Mouse (Mus musculus) gastrocnemius, adult 2 months (tissue): Measurements from ENCODE around the gene Ehmt1. TPM values are rescaled to one million over a fixed set of nuclear protein-coding genes. Genes with fewer than 3 reads are reported as not detected.

Source experiments
- DNase-seq: peaks from one replicate; pipeline ENCODE4 v3.0.0; 2022
- H3K27ac ChIP-seq: fragments of 200-600 bp; 2 replicates; pipeline ENCODE4 v1.8.1; 2022; ENCODE audit warnings: mild to moderate bottlenecking
- H3K4me3 ChIP-seq: fragments of 200-600 bp; 2 replicates; pipeline ENCODE4 v1.8.1; 2022; ENCODE audit warnings: mild to moderate bottlenecking, moderate library complexity
- CTCF ChIP-seq: fragments of 200-600 bp; IDR thresholded peaks from 2 replicates; pipeline ENCODE4 v1.8.1; 2022; ENCODE audit warnings: antibody characterized with exemption, mild to moderate bottlenecking, moderate library complexity
- intact Hi-C: fragments of 180-260 bp; cut with DNase I; formaldehyde crosslinking; loops from one replicate; pipeline ENCODE4 v1.15.1; 2025
- total RNA-seq, 2 experiments: library from RNA; stranded (reverse); gene quantifications; 2 replicates each; pipeline ENCODE4 v1.2.3; 2021

Ehmt1 gene
- total RNA-seq, 2 experiments from 2014 or later: 28.3 to 29.0 TPM

- Histone ChIP-seq H3K27ac (no peak overlapping the region), H3K4me3 (no peak overlapping the region)
- no peak for DNase-seq
- intact Hi-C loops: no loop called here
- no peak for TF ChIP-seq CTCF
These were observed 9.7 kb upstream of the Ehmt1 start for GRCm38 (mm10) chr2:24929119-24929518.

GRCm38 (mm10) chr2:24927810-24928479 lies 8.5 kb upstream of the Ehmt1 start:
- TF ChIP-seq CTCF: no peak
- intact Hi-C loops: no loop called here
- Histone ChIP-seq H3K27ac (peak overlapping the region; percentile 56), H3K4me3 (no peak overlapping the region)
- DNase-seq: peak; percentile 90

GRCm38 (mm10) chr2:24926965-24927358 lies 7.5 kb upstream of the Ehmt1 start:
- intact Hi-C loops: no loop called here
- H3K27ac ChIP-seq: peak overlapping the region; percentile 56
- no peak for DNase-seq

GRCm38 (mm10) chr2:24926345-24926964 lies 7.0 kb upstream of the Ehmt1 start:
- intact Hi-C loops: no loop called here
- TF ChIP-seq CTCF: no peak
- no peak overlapping the region for H3K4me3 ChIP-seq

More at GRCm38 (mm10) chr2:24926965-24927358, 7.5 kb upstream of the Ehmt1 start:
- no peak overlapping the region for H3K4me3 ChIP-seq
- no peak for TF ChIP-seq CTCF

GRCm38 (mm10) chr2:24925284-24925683 lies 5.9 kb upstream of the Ehmt1 start:
- no peak overlapping the region for H3K27ac ChIP-seq
- no peak for DNase-seq
- TF ChIP-seq CTCF: no peak
- H3K4me3 ChIP-seq: no peak overlapping the region
- intact Hi-C loops: no loop called here

More at GRCm38 (mm10) chr2:24926345-24926964, 7.0 kb upstream of the Ehmt1 start:
- no peak overlapping the region for H3K27ac ChIP-seq
- no peak for DNase-seq

- no peak for DNase-seq
- Histone ChIP-seq H3K4me3 (no peak overlapping the region), H3K27ac (no peak overlapping the region)
- intact Hi-C loops: no loop called here
- TF ChIP-seq CTCF: peak; percentile 59
These were observed 4.1 kb upstream of the Ehmt1 start for GRCm38 (mm10) chr2:24923561-24923960.

GRCm38 (mm10) chr2:24919839-24920175 lies 393 bp upstream of the Ehmt1 start:
- TF ChIP-seq CTCF: no peak
- H3K4me3 ChIP-seq: peak overlapping the region; percentile 87
- intact Hi-C loops: no loop called here
- no peak for DNase-seq
- peak overlapping the region; percentile 91 for H3K27ac ChIP-seq

GRCm38 (mm10) chr2:24914762-24915161 lies 4.7 kb downstream of the Ehmt1 start:
- DNase-seq: no peak
- no peak overlapping the region for H3K27ac ChIP-seq
- TF ChIP-seq CTCF: no peak
- intact Hi-C loops: no loop called here
- no peak overlapping the region for H3K4me3 ChIP-seq

GRCm38 (mm10) chr2:24912589-24912988 lies 6.8 kb downstream of the Ehmt1 start:
- TF ChIP-seq CTCF: no peak
- Histone ChIP-seq H3K27ac (no peak overlapping the region), H3K4me3 (no peak overlapping the region)
- DNase-seq: no peak
- intact Hi-C loops: no loop called here

GRCm38 (mm10) chr2:24912189-24912588 lies 7.2 kb downstream of the Ehmt1 start:
- TF ChIP-seq CTCF: no peak
- Histone ChIP-seq H3K4me3 (no peak overlapping the region), H3K27ac (no peak overlapping the region)
- intact Hi-C loops: no loop called here
- DNase-seq: no peak

GRCm38 (mm10) chr2:24910481-24910880 lies 8.9 kb downstream of the Ehmt1 start:
- intact Hi-C loops: no loop called here
- TF ChIP-seq CTCF: no peak
- no peak for DNase-seq
- Histone ChIP-seq H3K27ac (no peak overlapping the region), H3K4me3 (no peak overlapping the region)

- intact Hi-C loops: no loop called here
- DNase-seq: no peak
- H3K27ac ChIP-seq: no peak overlapping the region
- H3K4me3 ChIP-seq: no peak overlapping the region
- no peak for TF ChIP-seq CTCF
These were observed 13.7 kb downstream of the Ehmt1 start for GRCm38 (mm10) chr2:24905653-24906155.

- no peak overlapping the region for H3K4me3 ChIP-seq
- DNase-seq: no peak
- no peak for TF ChIP-seq CTCF
- no peak overlapping the region for H3K27ac ChIP-seq
- intact Hi-C loops: no loop called here
These were observed 14.4 kb downstream of the Ehmt1 start for GRCm38 (mm10) chr2:24904823-24905652.
